Mouse (Mus musculus) left cerebral cortex, postnatal 14 days (tissue): ENCODE data around the gene Gm49320. TPM values are rescaled to one million over a fixed set of nuclear protein-coding genes. Genes with fewer than 3 reads are reported as not detected.

ENCODE experiments used
- total RNA-seq, 2 experiments: library from RNA; stranded (reverse); gene quantifications; 2 replicates each; pipeline ENCODE4 v1.2.3; 2021

Gm49320 gene
- total RNA-seq, 2 experiments from 2014 or later: not detected

Other genes starting within 250 kb of the Gm49320 start
- under 1 TPM; 0.35 to 0.53 TPM for gene Cd209f, start 133.0 kb upstream of the Gm49320 start, total RNA-seq
- not detected for gene Cd209g, start 104.8 kb upstream of the Gm49320 start, total RNA-seq
- 100 to 1,000 TPM; 111 to 115 TPM for gene Evi5l, start 72.3 kb upstream of the Gm49320 start, total RNA-seq
- 10 to 100 TPM; 42.8 to 47.5 TPM for gene Prr36, start 21.4 kb upstream of the Gm49320 start, total RNA-seq
- not detected for gene Lrrc8e, start 12.0 kb upstream of the Gm49320 start, total RNA-seq
- gene Map2k7, start 125 bp upstream of the Gm49320 start, total RNA-seq: 10 to 100 TPM; 80.8 to 82.5 TPM
- gene Tgfbr3l, start 9.3 kb downstream of the Gm49320 start, total RNA-seq: 1 to 10 TPM; 5.6 to 9.0 TPM
- 10 to 100 TPM; 28.8 to 31.1 TPM for gene Snapc2, start 14.2 kb downstream of the Gm49320 start, total RNA-seq
- 100 to 1,000 TPM; 590 to 595 TPM for gene Ctxn1, start 20.4 kb downstream of the Gm49320 start, total RNA-seq
- gene Timm44, start 37.0 kb downstream of the Gm49320 start, total RNA-seq: 10 to 100 TPM; 59.4 to 65.0 TPM
- 10 to 100 TPM; 20.9 to 26.6 TPM for gene Ccl25, start 86.3 kb downstream of the Gm49320 start, total RNA-seq
- gene Elavl1, start 86.5 kb downstream of the Gm49320 start, total RNA-seq: 10 to 100 TPM; 72.2 to 72.5 TPM